Mouse (Mus musculus): ENCODE data around the gene Olfr1029. TPM values are rescaled to one million over a fixed set of nuclear protein-coding genes. Genes with fewer than 3 reads are reported as not detected.

The Olfr1029 gene
- not detected for polyA plus RNA-seq (2014; fragmentation: Illumina TruSeq; extraction: RNeasy Lipid Tissue Mini Kit (QIAGEN cat#74804); ENCODE audit: low read depth, low replicate concordance)

GRCm38 (mm10) chr2:85973595-85973994 is at the start of gene Olfr1029:
Gene Olfr1029 (plus strand): TSS chr2:85973895.

GRCm38 (mm10) chr2:85950137-85950536 is 23.6 kb upstream of the Olfr1029 start, which contains the start of gene Olfr1028:
Gene Olfr1028 (plus strand): TSS chr2:85950437.

GRCm38 (mm10) chr2:85978976-85979375 is 5.3 kb downstream of the Olfr1029 start, which contains the start of gene Olfr1030:
Gene Olfr1030 (plus strand): TSS chr2:85979276.

DNA sequence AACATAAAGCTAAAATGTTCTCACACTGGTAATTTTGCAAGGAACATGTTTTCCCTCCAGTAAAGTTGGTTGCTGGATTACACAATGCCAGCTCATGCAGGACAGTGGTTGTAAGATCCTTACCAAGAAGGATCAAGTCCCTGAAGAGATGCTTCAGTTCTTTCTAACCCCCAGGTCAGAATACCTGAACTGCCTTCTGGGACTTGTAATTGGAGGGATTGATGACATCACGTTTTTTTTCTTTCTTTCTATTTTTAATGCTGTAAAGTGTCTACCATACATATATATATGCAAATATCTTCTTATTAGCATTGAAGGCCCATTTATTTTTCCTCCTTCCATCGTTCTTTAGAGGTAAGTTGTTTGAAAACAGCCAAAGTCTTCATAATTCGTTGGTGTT is 16.3 kb downstream of the Olfr1029 start, which contains the start of gene Olfr1031:
Gene Olfr1031 (plus strand): TSS at position 301 of the 400 bp plus-strand sequence.

DNA sequence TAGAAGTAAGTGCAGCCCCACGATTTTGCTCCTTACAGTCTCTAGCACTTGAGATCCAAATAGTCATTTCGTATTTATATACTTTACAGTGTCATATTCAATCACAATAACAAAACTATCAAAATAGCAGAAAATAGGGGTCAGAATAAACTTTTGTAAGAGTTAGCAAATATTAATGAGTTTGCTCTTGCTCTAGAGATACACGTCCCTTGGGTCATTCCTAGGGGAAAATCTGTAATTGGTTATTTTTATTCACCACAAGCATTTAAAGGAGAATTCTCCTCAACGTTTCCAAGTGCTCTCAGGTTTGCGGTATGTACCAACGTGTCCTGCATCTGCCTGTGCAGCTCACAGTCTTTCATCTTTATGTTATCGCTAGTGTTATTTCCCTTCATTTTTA is 31.5 kb downstream of the Olfr1029 start, which contains the start of gene Olfr1032:
Gene Olfr1032 (plus strand): TSS at position 301 of the 400 bp plus-strand sequence.

DNA sequence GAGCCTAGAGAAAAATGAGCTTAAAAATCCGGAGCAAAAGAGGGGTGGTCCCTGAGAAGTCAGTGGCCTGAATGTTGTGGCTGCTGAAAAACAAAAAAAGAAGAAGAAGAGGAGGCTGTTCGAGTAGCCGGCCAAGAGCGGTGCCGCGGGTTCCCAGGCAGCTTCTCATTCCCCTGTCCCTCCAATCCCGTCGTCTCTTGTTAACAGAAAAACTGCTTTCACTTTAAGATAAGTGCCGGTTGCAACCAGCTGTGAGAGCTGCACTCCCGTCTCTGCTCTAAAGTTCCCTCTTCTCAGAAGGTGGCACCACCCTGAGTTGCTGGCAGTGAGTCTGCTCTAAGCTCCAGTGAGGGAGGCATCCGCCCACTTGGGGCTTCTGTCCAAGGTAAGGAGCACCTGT is 46.7 kb downstream of the Olfr1029 start, which contains the start of gene Olfr1033:
Gene Olfr1033 (plus strand): TSS at position 228 of the 400 bp plus-strand sequence.

Other genes with a start within 250 kb of the Olfr1029 start
- not detected for gene Olfr1012, start 211.1 kb upstream of the Olfr1029 start, polyA plus RNA-seq (2014; fragmentation: Illumina TruSeq; extraction: RNeasy Lipid Tissue Mini Kit (QIAGEN cat#74804); ENCODE audit: low read depth, low replicate concordance)
- not detected for gene Olfr1013, start 206.8 kb upstream of the Olfr1029 start, polyA plus RNA-seq (2014; fragmentation: Illumina TruSeq; extraction: RNeasy Lipid Tissue Mini Kit (QIAGEN cat#74804); ENCODE audit: low read depth, low replicate concordance)
- not detected for gene Olfr1014, start 201.2 kb upstream of the Olfr1029 start, polyA plus RNA-seq (2014; fragmentation: Illumina TruSeq; extraction: RNeasy Lipid Tissue Mini Kit (QIAGEN cat#74804); ENCODE audit: low read depth, low replicate concordance)
- gene Olfr1015, start 191.9 kb upstream of the Olfr1029 start, polyA plus RNA-seq (2014; fragmentation: Illumina TruSeq; extraction: RNeasy Lipid Tissue Mini Kit (QIAGEN cat#74804); ENCODE audit: low read depth, low replicate concordance), result not detected
- gene Olfr1016, start 171.4 kb upstream of the Olfr1029 start, polyA plus RNA-seq (2014; fragmentation: Illumina TruSeq; extraction: RNeasy Lipid Tissue Mini Kit (QIAGEN cat#74804); ENCODE audit: low read depth, low replicate concordance), result not detected
- not detected for gene Olfr1018, start 155.4 kb upstream of the Olfr1029 start, polyA plus RNA-seq (2014; fragmentation: Illumina TruSeq; extraction: RNeasy Lipid Tissue Mini Kit (QIAGEN cat#74804); ENCODE audit: low read depth, low replicate concordance)
- not detected for gene Olfr1019, start 128.4 kb upstream of the Olfr1029 start, polyA plus RNA-seq (2014; fragmentation: Illumina TruSeq; extraction: RNeasy Lipid Tissue Mini Kit (QIAGEN cat#74804); ENCODE audit: low read depth, low replicate concordance)
- not detected for gene Olfr1020, start 126.9 kb upstream of the Olfr1029 start, polyA plus RNA-seq (2014; fragmentation: Illumina TruSeq; extraction: RNeasy Lipid Tissue Mini Kit (QIAGEN cat#74804); ENCODE audit: low read depth, low replicate concordance)
- gene Olfr1022, start 105.3 kb upstream of the Olfr1029 start, polyA plus RNA-seq (2014; fragmentation: Illumina TruSeq; extraction: RNeasy Lipid Tissue Mini Kit (QIAGEN cat#74804); ENCODE audit: low read depth, low replicate concordance), result not detected
- not detected for gene Olfr1023, start 88.3 kb upstream of the Olfr1029 start, polyA plus RNA-seq (2014; fragmentation: Illumina TruSeq; extraction: RNeasy Lipid Tissue Mini Kit (QIAGEN cat#74804); ENCODE audit: low read depth, low replicate concordance)
- not detected for gene Olfr1024, start 68.8 kb upstream of the Olfr1029 start, polyA plus RNA-seq (2014; fragmentation: Illumina TruSeq; extraction: RNeasy Lipid Tissue Mini Kit (QIAGEN cat#74804); ENCODE audit: low read depth, low replicate concordance)
- gene Olfr1025-ps1, start 58.7 kb upstream of the Olfr1029 start, polyA plus RNA-seq (2014; fragmentation: Illumina TruSeq; extraction: RNeasy Lipid Tissue Mini Kit (QIAGEN cat#74804); ENCODE audit: low read depth, low replicate concordance), result not detected
- gene Olfr1026, start 52.3 kb upstream of the Olfr1029 start, polyA plus RNA-seq (2014; fragmentation: Illumina TruSeq; extraction: RNeasy Lipid Tissue Mini Kit (QIAGEN cat#74804); ENCODE audit: low read depth, low replicate concordance), result not detected
- not detected for gene Olfr1028, start 23.5 kb upstream of the Olfr1029 start, polyA plus RNA-seq (2014; fragmentation: Illumina TruSeq; extraction: RNeasy Lipid Tissue Mini Kit (QIAGEN cat#74804); ENCODE audit: low read depth, low replicate concordance)
- gene Olfr1030, start 5.4 kb downstream of the Olfr1029 start, polyA plus RNA-seq (2014; fragmentation: Illumina TruSeq; extraction: RNeasy Lipid Tissue Mini Kit (QIAGEN cat#74804); ENCODE audit: low read depth, low replicate concordance), result not detected
- not detected for gene Olfr1031, start 16.4 kb downstream of the Olfr1029 start, polyA plus RNA-seq (2014; fragmentation: Illumina TruSeq; extraction: RNeasy Lipid Tissue Mini Kit (QIAGEN cat#74804); ENCODE audit: low read depth, low replicate concordance)
- not detected for gene Olfr1032, start 31.6 kb downstream of the Olfr1029 start, polyA plus RNA-seq (2014; fragmentation: Illumina TruSeq; extraction: RNeasy Lipid Tissue Mini Kit (QIAGEN cat#74804); ENCODE audit: low read depth, low replicate concordance)
- 8.5 TPM for gene Olfr1033, start 46.7 kb downstream of the Olfr1029 start, polyA plus RNA-seq (2014; fragmentation: Illumina TruSeq; extraction: RNeasy Lipid Tissue Mini Kit (QIAGEN cat#74804); ENCODE audit: low read depth, low replicate concordance)
- 0.53 TPM for gene Olfr1034, start 72.0 kb downstream of the Olfr1029 start, polyA plus RNA-seq (2014; fragmentation: Illumina TruSeq; extraction: RNeasy Lipid Tissue Mini Kit (QIAGEN cat#74804); ENCODE audit: low read depth, low replicate concordance)
- gene Olfr1036, start 100.1 kb downstream of the Olfr1029 start, polyA plus RNA-seq (2014; fragmentation: Illumina TruSeq; extraction: RNeasy Lipid Tissue Mini Kit (QIAGEN cat#74804); ENCODE audit: low read depth, low replicate concordance), result not detected
- not detected for gene Olfr1037, start 113.5 kb downstream of the Olfr1029 start, polyA plus RNA-seq (2014; fragmentation: Illumina TruSeq; extraction: RNeasy Lipid Tissue Mini Kit (QIAGEN cat#74804); ENCODE audit: low read depth, low replicate concordance)
- gene Olfr1039, start 162.0 kb downstream of the Olfr1029 start, polyA plus RNA-seq (2014; fragmentation: Illumina TruSeq; extraction: RNeasy Lipid Tissue Mini Kit (QIAGEN cat#74804); ENCODE audit: low read depth, low replicate concordance), result not detected
- gene Olfr1040, start 172.8 kb downstream of the Olfr1029 start, polyA plus RNA-seq (2014; fragmentation: Illumina TruSeq; extraction: RNeasy Lipid Tissue Mini Kit (QIAGEN cat#74804); ENCODE audit: low read depth, low replicate concordance), result not detected
- not detected for gene Olfr1042, start 187.9 kb downstream of the Olfr1029 start, polyA plus RNA-seq (2014; fragmentation: Illumina TruSeq; extraction: RNeasy Lipid Tissue Mini Kit (QIAGEN cat#74804); ENCODE audit: low read depth, low replicate concordance)
- not detected for gene Olfr1043, start 193.6 kb downstream of the Olfr1029 start, polyA plus RNA-seq (2014; fragmentation: Illumina TruSeq; extraction: RNeasy Lipid Tissue Mini Kit (QIAGEN cat#74804); ENCODE audit: low read depth, low replicate concordance)
- gene Olfr1044, start 203.9 kb downstream of the Olfr1029 start, polyA plus RNA-seq (2014; fragmentation: Illumina TruSeq; extraction: RNeasy Lipid Tissue Mini Kit (QIAGEN cat#74804); ENCODE audit: low read depth, low replicate concordance), result not detected
- gene Olfr52, start 211.8 kb downstream of the Olfr1029 start, polyA plus RNA-seq (2014; fragmentation: Illumina TruSeq; extraction: RNeasy Lipid Tissue Mini Kit (QIAGEN cat#74804); ENCODE audit: low read depth, low replicate concordance), result not detected
- not detected for gene Olfr1045, start 229.1 kb downstream of the Olfr1029 start, polyA plus RNA-seq (2014; fragmentation: Illumina TruSeq; extraction: RNeasy Lipid Tissue Mini Kit (QIAGEN cat#74804); ENCODE audit: low read depth, low replicate concordance)
- gene Olfr1046, start 245.4 kb downstream of the Olfr1029 start, polyA plus RNA-seq (2014; fragmentation: Illumina TruSeq; extraction: RNeasy Lipid Tissue Mini Kit (QIAGEN cat#74804); ENCODE audit: low read depth, low replicate concordance), result not detected

Measured in adipose tissue, adult 10 weeks (tissue).